Mouse (Mus musculus) right cerebral cortex, postnatal 14 days (tissue): Measurements from ENCODE around the gene Rtf2.

Experiments used
- DNase-seq: peaks from one replicate; pipeline ENCODE4 v3.0.0; 2022

The Rtf2 gene

GRCm38 (mm10) chr2:172496736-172497345, 56.5 kb downstream of the Rtf2 start:
- no peak for DNase-seq

- DNase-seq = no peak
Measured at GRCm38 (mm10) chr2:172498823-172499222, 58.5 kb downstream of the Rtf2 start.

GRCm38 (mm10) chr2:172500752-172501316, 60.5 kb downstream of the Rtf2 start:
- no peak for DNase-seq

GRCm38 (mm10) chr2:172501341-172501740, 61.0 kb downstream of the Rtf2 start:
- no peak for DNase-seq

- no peak for DNase-seq
Measured at GRCm38 (mm10) chr2:172502168-172502567, 61.8 kb downstream of the Rtf2 start.

GRCm38 (mm10) chr2:172506121-172506520, 65.8 kb downstream of the Rtf2 start:
- DNase-seq = no peak

GRCm38 (mm10) chr2:172510056-172510712, 69.8 kb downstream of the Rtf2 start:
- no peak for DNase-seq

GRCm38 (mm10) chr2:172510899-172511298, 70.5 kb downstream of the Rtf2 start:
- DNase-seq = no peak

GRCm38 (mm10) chr2:172516407-172516992, 76.1 kb downstream of the Rtf2 start:
- no peak for DNase-seq
